Mouse (Mus musculus): ENCODE measurements around the gene Dhx33.

Gene Dhx33

DNA sequence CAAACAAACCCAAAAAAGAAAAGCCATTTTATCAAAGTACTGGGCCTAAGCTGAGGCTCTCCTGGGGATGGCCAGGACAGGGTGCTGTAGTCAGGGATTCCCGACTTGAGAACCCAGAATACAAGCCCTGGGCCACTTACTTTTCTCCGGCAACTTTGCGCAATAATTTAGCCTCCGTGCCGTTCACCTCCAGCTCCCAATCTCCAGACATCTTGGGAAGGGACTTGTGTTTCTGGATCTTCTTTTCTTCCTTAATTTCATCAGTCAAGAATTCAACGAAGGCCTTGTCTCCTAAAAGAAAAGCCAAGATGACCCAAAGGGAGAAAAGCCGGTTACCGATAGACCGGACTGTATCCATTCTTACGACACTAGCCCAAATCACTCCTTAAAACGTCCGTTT is 22.2 kb downstream of the Dhx33 start:
- DNase-seq (ENCODE audit: extremely low spot score), result no peak

GRCm38 (mm10) chr11:70980751-70981510 is 23.3 kb downstream of the Dhx33 start:
- no peak for DNase-seq (ENCODE audit: extremely low spot score)

- DNase-seq (ENCODE audit: extremely low spot score), result no peak
Measured at GRCm38 (mm10) chr11:70980232-70980631, 24.0 kb downstream of the Dhx33 start.

DNA sequence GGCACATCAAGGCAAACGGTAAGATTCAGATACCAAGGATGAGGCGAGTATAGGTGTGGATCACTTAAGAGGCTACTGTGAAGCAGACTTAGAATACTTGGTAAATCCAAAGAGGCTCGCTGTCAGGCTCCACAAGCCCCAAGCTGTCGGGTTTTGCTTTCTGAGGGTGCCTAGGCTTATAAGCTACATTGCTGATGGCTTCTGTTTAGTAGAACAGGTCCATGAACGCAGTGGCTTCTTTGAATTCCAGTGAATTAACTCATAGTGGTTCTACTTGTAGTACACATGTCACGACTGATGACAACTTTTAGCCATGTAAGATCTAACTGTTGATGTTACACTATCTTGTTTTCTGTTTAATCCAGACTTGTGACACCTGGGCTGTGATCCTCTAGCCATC is 26.9 kb downstream of the Dhx33 start:
- no peak for DNase-seq (ENCODE audit: extremely low spot score)

GRCm38 (mm10) chr11:70975193-70975592 is 29.0 kb downstream of the Dhx33 start:
- DNase-seq (ENCODE audit: extremely low spot score), result no peak

GRCm38 (mm10) chr11:70973947-70974346 is 30.3 kb downstream of the Dhx33 start:
- DNase-seq (ENCODE audit: extremely low spot score), result no peak

DNA sequence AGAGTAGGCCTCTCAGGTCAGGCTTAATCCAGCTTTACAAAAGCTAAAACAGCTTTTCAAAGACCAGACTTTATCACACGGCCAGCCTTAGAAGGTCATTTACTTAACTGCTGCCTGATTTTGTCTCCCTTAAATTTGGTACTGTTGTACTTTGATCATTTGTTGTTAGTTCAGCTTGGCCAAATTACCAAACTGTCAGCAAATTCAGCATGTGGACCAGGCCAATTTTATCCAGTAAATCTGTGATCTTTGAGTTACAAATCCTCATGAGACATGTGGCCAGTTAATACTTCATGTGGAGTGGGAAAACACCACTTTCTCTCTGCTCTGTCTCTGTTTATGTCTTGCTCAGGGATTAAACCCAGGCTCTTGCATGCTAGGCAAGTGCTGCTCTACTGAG is 31.7 kb downstream of the Dhx33 start:
- DNase-seq (ENCODE audit: extremely low spot score), result no peak

DNA sequence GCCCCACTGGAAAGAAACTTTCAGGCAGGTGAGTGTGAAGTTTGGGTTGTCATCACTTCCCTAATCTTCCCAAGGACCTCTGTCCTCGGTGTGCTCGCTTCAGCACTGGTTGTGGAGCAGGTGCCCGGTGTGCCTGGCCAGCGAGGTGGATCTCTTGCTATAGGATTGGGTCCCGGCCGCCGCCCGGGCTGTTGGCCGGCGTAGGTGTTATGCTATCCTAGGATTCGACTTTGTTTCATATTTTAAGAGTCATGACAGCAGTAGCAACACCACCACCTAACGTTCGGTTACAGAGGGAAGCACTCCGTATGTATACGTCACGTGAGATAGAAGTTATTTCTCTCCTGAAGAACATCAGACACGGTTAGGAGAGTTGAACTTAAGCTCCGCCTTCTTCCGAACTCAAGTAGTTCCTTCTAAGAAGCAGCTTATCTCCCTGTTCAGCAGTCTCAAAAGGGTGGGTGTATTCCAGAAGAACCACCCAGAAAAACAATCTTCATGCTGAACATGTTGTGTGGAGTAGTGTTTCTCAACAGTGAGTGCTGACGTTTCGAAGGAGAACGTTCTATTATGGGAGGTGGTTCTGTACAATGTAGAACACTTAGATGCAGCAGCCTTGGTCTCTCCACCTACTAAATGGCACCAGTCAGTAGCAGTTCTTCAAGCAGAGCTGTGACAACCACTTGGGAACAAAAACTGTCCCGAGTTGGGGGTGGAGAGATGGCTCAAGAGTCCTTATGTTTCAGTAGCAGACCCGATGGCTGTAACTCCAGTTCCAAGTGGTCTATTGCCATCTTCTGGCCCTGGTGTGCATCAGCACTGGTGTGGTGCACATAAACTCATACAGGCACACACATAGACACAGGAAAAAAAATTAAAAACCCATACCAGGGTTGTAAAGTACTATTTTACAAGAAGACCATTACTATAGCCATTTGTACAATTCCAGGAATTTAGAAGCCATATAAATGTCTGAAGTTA is 33.4 kb downstream of the Dhx33 start:
- DNase-seq (ENCODE audit: extremely low spot score), result no peak

- DNase-seq (ENCODE audit: extremely low spot score), result peak; percentile 95
Measured at GRCm38 (mm10) chr11:70969821-70970559, 34.2 kb downstream of the Dhx33 start, which contains the start of the genes Nup88 and Rpain. Nup88 (minus strand) TSS chr11:70969973. Rpain (plus strand) TSS chr11:70970213.

DNA sequence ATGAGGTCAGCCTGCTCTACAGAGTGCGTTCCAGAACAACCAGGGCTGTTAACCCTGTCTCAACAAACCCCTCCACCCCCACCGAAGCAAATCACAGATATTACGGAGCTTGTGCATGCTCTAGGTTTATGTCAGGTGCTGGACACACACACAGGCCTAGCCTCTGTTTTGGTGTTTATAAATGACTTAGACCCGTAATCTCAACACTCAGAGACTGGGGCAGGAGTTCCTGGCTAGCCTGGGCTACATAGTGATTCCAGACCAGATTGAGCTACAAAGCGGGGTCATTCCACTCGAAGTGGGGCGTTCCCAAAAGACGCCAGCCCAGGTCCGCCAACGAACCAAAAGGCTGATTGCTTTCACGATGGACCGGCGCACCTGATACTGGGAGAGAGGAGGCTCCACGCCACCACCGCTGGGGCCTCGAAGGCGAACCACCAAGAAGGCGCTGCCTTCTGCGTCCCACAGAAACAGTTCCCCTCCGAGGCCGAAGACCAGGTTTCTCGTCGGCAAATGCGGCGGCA is 34.9 kb downstream of the Dhx33 start:
- DNase-seq (ENCODE audit: extremely low spot score), result no peak

- DNase-seq (ENCODE audit: extremely low spot score), result no peak
Measured at GRCm38 (mm10) chr11:70964222-70964907, 39.9 kb downstream of the Dhx33 start.

GRCm38 (mm10) chr11:70960786-70961554 is 43.3 kb downstream of the Dhx33 start:
- no peak for DNase-seq (ENCODE audit: extremely low spot score)

DNA sequence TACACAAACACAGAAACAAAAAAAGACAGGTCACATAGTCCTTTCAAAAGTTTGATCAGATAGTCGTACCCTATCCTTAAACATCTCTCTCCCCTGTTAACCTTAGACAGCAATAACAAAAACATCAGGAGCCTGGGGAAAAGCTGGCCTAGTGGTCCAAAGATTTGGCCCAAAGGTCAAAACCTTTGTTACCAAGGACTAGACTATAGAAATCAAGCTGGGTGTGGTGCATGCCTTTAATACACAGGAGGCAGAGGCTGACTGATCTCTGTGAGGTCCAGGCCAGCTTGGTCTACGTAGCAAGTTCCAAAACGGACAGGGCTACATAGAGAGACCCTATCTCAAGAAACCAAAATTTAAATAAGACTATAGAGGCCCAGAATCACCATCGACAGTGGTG is 49.5 kb downstream of the Dhx33 start:
- no peak for DNase-seq (ENCODE audit: extremely low spot score)

DNA sequence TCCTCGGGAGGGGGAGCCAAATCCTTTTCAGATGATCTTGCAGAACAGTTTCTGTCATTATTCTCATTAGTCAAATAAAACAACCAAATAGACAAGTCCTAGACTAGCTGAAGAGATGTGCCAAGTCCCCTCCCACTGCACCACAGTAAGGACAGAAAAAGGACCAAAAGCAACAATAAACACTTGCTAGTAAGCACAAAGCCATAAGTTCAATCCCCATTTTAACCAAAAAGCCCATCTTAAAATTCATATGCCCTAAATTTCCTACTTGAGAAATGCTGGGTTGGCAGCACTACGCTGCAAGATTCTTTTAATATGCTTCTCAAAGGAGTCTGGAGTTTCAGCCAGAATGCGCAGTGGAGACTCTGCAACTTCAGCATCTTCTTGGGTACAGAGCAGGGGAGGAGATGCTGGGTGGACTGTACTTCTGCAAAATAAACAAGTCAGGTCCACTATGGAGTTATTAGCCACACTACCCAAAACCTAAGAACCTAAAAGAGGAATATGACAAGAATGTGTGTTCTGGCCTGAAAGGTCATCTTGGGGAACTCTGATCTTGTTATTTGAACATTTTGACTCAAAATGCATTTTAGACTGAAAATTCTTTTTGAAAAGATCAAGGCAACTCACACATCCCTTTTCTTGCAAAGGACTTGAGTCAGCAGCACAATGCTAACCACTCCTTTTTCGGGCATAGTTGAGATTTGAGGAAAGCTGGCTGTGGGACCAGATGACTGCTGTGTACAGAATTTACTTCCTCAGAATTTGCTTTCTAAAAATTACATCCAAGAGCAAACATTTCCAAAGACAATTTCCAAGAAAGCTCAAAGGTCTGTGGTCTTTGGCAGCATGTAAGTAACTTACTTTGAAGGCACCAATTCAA is 59.1 kb downstream of the Dhx33 start:
- DNase-seq (ENCODE audit: extremely low spot score), result no peak

- no peak for DNase-seq (ENCODE audit: extremely low spot score)
Measured at GRCm38 (mm10) chr11:70943651-70944050, 60.6 kb downstream of the Dhx33 start.

- DNase-seq (ENCODE audit: extremely low spot score), result no peak
Measured at GRCm38 (mm10) chr11:70942596-70942995, 61.6 kb downstream of the Dhx33 start.

DNA sequence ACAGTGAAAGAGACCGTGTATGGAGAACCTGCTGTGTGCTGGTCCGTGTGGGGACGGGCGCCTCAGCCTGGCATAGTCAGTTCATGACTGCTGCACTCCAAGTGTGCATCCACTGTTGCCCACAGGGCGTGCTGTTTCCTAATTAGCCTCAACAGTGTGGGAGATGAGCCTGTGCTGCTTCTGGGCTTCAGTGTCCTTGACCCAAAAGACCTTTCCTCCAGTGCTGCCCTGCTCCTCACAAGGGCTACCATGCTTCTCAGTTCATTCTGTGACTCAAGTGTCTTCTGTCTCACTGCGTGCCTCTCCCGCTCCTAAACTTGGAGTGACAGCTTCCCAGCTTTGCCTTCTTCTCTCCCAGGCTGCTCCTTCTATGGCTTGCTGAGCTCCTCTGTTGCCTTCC is 68.9 kb downstream of the Dhx33 start:
- no peak for DNase-seq (ENCODE audit: extremely low spot score)

Measured in embryo, embryonic 9.5 days (tissue).